In genomic region chr8:116116625-116117024, GRCm38 (mm10) we compare ENCODE assay signal across 9 mouse cellular contexts.
DNase-seq lines count a peak whose midpoint lies in the region; ATAC-seq and TF ChIP-seq lines count a peak whose summit lies in the region.
"Had no signal": no experiment of that assay in that cellular context is flagged by ENCODE, and none has a peak within 500 bp of the region (broad histone marks: within the 10 kb centered on the region; RNA-seq: fewer than 3 reads in every experiment).

No protein-coding gene starts in this region.

- no peak; the same call in 1 of the 2 replicates for ATAC-seq in embryonic facial prominence, embryonic 14.5 days (ENCODE audit: low read depth)
- no peak for ATAC-seq in stomach, embryonic 14.5 days (ENCODE audit: insufficient number of reproducible peaks, insufficient read depth, low FRiP score, low read depth)
- ATAC-seq in stomach, postnatal 0 days (ENCODE audit: low FRiP score, low TSS enrichment) = no peak
- 0 out of 2 replicates have a peak, but pooled peaks have one; percentile 30 for ATAC-seq in midbrain, embryonic 11.5 days (ENCODE audit: low FRiP score)
- ATAC-seq in intestine, embryonic 16.5 days = no peak

- H3K36me3 ChIP-seq in embryonic facial prominence, embryonic 14.5 days (ENCODE audit: control insufficient read depth, insufficient read depth, low read length) = no peaks in the 10 kb centered on the region
- H3K36me3 ChIP-seq in embryonic facial prominence, embryonic 10.5 days (replicated peaks) = no peaks in the 10 kb centered on the region
- H3K36me3 ChIP-seq in stomach, embryonic 14.5 days (ENCODE audit: control insufficient read depth, insufficient read depth, low read length) = no peaks in the 10 kb centered on the region
- no peaks in the 10 kb centered on the region for H3K36me3 ChIP-seq in stomach, postnatal 0 days (ENCODE audit: control insufficient read depth, insufficient read depth, low read length)
- H3K36me3 ChIP-seq in midbrain, embryonic 11.5 days (ENCODE audit: control insufficient read depth, insufficient read depth, low read length) = no peaks in the 10 kb centered on the region
- H3K36me3 ChIP-seq in intestine, embryonic 16.5 days (ENCODE audit: control insufficient read depth, insufficient read depth, low read length) = no peaks in the 10 kb centered on the region

- no peaks in the 10 kb centered on the region for H3K27me3 ChIP-seq in embryonic facial prominence, embryonic 14.5 days (replicated peaks; ENCODE audit: control insufficient read depth, insufficient read depth, low read length)
- no peaks in the 10 kb centered on the region; the same call in none of the 2 replicates for H3K27me3 ChIP-seq in embryonic facial prominence, embryonic 10.5 days (replicated peaks; ENCODE audit: low read depth, poor library complexity, severe bottlenecking)
- no peaks in the 10 kb centered on the region for H3K27me3 ChIP-seq in stomach, embryonic 14.5 days (ENCODE audit: control insufficient read depth, insufficient read depth, low read length)
- no peaks in the 10 kb centered on the region for H3K27me3 ChIP-seq in stomach, postnatal 0 days (ENCODE audit: control insufficient read depth, insufficient read depth, low read length)
- H3K27me3 ChIP-seq in midbrain, embryonic 11.5 days (ENCODE audit: control insufficient read depth, insufficient read depth, low read length) = peaks cover 8% of the 10 kb centered on the region; the same call in 1 of the 2 replicates
- no peaks in the 10 kb centered on the region for H3K27me3 ChIP-seq in intestine, embryonic 16.5 days (replicated peaks; ENCODE audit: control insufficient read depth, insufficient read depth, low read length)

- no peak for TF ChIP-seq EP300 in stomach, postnatal 0 days (optimal IDR thresholded peaks at IDR 0.05)

- 0 out of 2 replicates have a peak overlapping the region, but pooled peaks have one; percentile 28 for H3K27ac ChIP-seq in embryonic facial prominence, embryonic 14.5 days (replicated peaks; ENCODE audit: low read depth, low read length)
- H3K27ac ChIP-seq in embryonic facial prominence, embryonic 10.5 days (replicated peaks) = no peak overlapping the region
- peak overlapping the region; percentile 0; the same call in 1 of the 2 replicates for H3K27ac ChIP-seq in stomach, embryonic 14.5 days (ENCODE audit: low read length)
- no peak overlapping the region for H3K27ac ChIP-seq in stomach, postnatal 0 days (replicated peaks)
- H3K27ac ChIP-seq in midbrain, embryonic 11.5 days (ENCODE audit: low read depth, low read length) = no peak overlapping the region
- H3K27ac ChIP-seq in intestine, embryonic 16.5 days (ENCODE audit: low read length) = no peak overlapping the region

- DNase-seq in embryonic facial prominence, embryonic 14.5 days (ENCODE audit: low spot score) = peak; percentile 23
- DNase-seq in embryonic facial prominence, embryonic 10.5 days (ENCODE audit: low spot score) = no peak
- no peak for DNase-seq in stomach, postnatal 0 days (ENCODE audit: low spot score)
- no peak for DNase-seq in midbrain, embryonic 11.5 days (ENCODE audit: low spot score, missing footprints)
- peak; percentile 76 for DNase-seq in retina, postnatal 1 day
- no peak for DNase-seq in spleen, postnatal 4 days (ENCODE audit: low spot score in 2 of 2)
- DNase-seq: thymus, postnatal 36 days had no signal

- H3K9me3 ChIP-seq in embryonic facial prominence, embryonic 14.5 days (ENCODE audit: control insufficient read depth, low read length) = no peaks in the 10 kb centered on the region
- H3K9me3 ChIP-seq in embryonic facial prominence, embryonic 10.5 days = no peaks in the 10 kb centered on the region
- H3K9me3 ChIP-seq in stomach, embryonic 14.5 days (ENCODE audit: control insufficient read depth, low read depth, low read length) = no peaks in the 10 kb centered on the region
- H3K9me3 ChIP-seq in stomach, postnatal 0 days (ENCODE audit: control insufficient read depth, low read length) = no peaks in the 10 kb centered on the region
- H3K9me3 ChIP-seq in midbrain, embryonic 11.5 days (ENCODE audit: control insufficient read depth, low read length) = no peaks in the 10 kb centered on the region
- no peaks in the 10 kb centered on the region for H3K9me3 ChIP-seq in intestine, embryonic 16.5 days (ENCODE audit: control insufficient read depth, low read length)

- no peak overlapping the region for H3K4me3 ChIP-seq in embryonic facial prominence, embryonic 14.5 days (ENCODE audit: low read depth, low read length)
- H3K4me3 ChIP-seq in embryonic facial prominence, embryonic 10.5 days = no peak overlapping the region
- H3K4me3 ChIP-seq in stomach, embryonic 14.5 days (ENCODE audit: low read depth, low read length) = no peak overlapping the region
- no peak overlapping the region for H3K4me3 ChIP-seq in stomach, postnatal 0 days (ENCODE audit: low read depth, low read length)
- no peak overlapping the region for H3K4me3 ChIP-seq in midbrain, embryonic 11.5 days (ENCODE audit: low read depth, low read length)
- H3K4me3 ChIP-seq in intestine, embryonic 16.5 days (ENCODE audit: low read length) = no peak overlapping the region

- no peak overlapping the region; the same call in 1 of the 2 replicates for H3K4me2 ChIP-seq in embryonic facial prominence, embryonic 14.5 days (ENCODE audit: low read depth, low read length)
- peak overlapping the region; percentile 27; the same call in 1 of the 2 replicates for H3K4me2 ChIP-seq in stomach, embryonic 14.5 days (replicated peaks; ENCODE audit: low read depth, low read length)
- H3K4me2 ChIP-seq in stomach, postnatal 0 days (replicated peaks; ENCODE audit: low read depth) = no peak overlapping the region
- no peak overlapping the region for H3K4me2 ChIP-seq in midbrain, embryonic 11.5 days
- no peak overlapping the region for H3K4me2 ChIP-seq in intestine, embryonic 16.5 days (ENCODE audit: low read depth, low read length)

- WGBS in embryonic facial prominence, embryonic 14.5 days = 52% methylated on average over 7 of the region's 7 CpGs
- WGBS in embryonic facial prominence, embryonic 10.5 days = 64% methylated on average over 7 of the region's 7 CpGs
- 61% methylated on average over 7 of the region's 7 CpGs for WGBS in stomach, embryonic 14.5 days
- 61% methylated on average over 7 of the region's 7 CpGs for WGBS in stomach, postnatal 0 days
- 32% methylated on average over 7 of the region's 7 CpGs for WGBS in midbrain, embryonic 11.5 days
- 65% methylated on average over 7 of the region's 7 CpGs for WGBS in intestine, embryonic 16.5 days

- H3K9ac ChIP-seq in embryonic facial prominence, embryonic 14.5 days (ENCODE audit: low read depth, low read length) = no peak overlapping the region
- no peak overlapping the region for H3K9ac ChIP-seq in stomach, embryonic 14.5 days (replicated peaks; ENCODE audit: low read depth, low read length)
- no peak overlapping the region for H3K9ac ChIP-seq in stomach, postnatal 0 days (ENCODE audit: low read length)
- no peak overlapping the region for H3K9ac ChIP-seq in midbrain, embryonic 11.5 days (ENCODE audit: low read length)
- H3K9ac ChIP-seq in intestine, embryonic 16.5 days (ENCODE audit: low read depth, low read length) = no peak overlapping the region

- no peak for TF ChIP-seq CTCF in stomach, postnatal 0 days (IDR thresholded peaks at IDR 0.05; ENCODE audit: low read depth)

- H3K4me1 ChIP-seq in embryonic facial prominence, embryonic 14.5 days (ENCODE audit: control insufficient read depth, insufficient read depth, low read length) = peaks cover 26% of the 10 kb centered on the region
- H3K4me1 ChIP-seq in embryonic facial prominence, embryonic 10.5 days = peaks cover 18% of the 10 kb centered on the region; the same call in 1 of the 2 replicates
- peaks cover 14% of the 10 kb centered on the region; the same call in 1 of the 2 replicates for H3K4me1 ChIP-seq in stomach, embryonic 14.5 days (ENCODE audit: control insufficient read depth, insufficient read depth, low read length)
- 0 out of 2 replicates have a peak, but pooled peaks cover 2% of the 10 kb centered on the region for H3K4me1 ChIP-seq in stomach, postnatal 0 days (replicated peaks; ENCODE audit: control insufficient read depth, insufficient read depth)
- no peaks in the 10 kb centered on the region; the same call in 1 of the 2 replicates for H3K4me1 ChIP-seq in midbrain, embryonic 11.5 days (ENCODE audit: control insufficient read depth, insufficient read depth, low read length)
- peaks cover 19% of the 10 kb centered on the region for H3K4me1 ChIP-seq in intestine, embryonic 16.5 days (ENCODE audit: control insufficient read depth, insufficient read depth, low read length)

Comparison
In these comparisons a context has a peak if more than half of its experiments do, and no peak if none do; other contexts are left out.
1. DNase-seq: peak in embryonic facial prominence, embryonic 14.5 days (single experiment) and retina, postnatal 1 day (single experiment); none in embryonic facial prominence, embryonic 10.5 days (single experiment), stomach, postnatal 0 days (single experiment), midbrain, embryonic 11.5 days (single experiment) and spleen, postnatal 4 days (0 of 2).
2. H3K27ac ChIP-seq: peak in embryonic facial prominence, embryonic 14.5 days (single experiment) and stomach, embryonic 14.5 days (single experiment); none in embryonic facial prominence, embryonic 10.5 days (single experiment), stomach, postnatal 0 days (single experiment), midbrain, embryonic 11.5 days (single experiment) and intestine, embryonic 16.5 days (single experiment).